Mouse (Mus musculus): ENCODE measurements at regions not wholly inside any gene's neighbourhood (a gene's known extent, or its start where the extent isn't known, plus 50 kb on each side); places are given as distances from the start of the nearest gene placed in this dataset.
A peak's percentile ranks its signal among the peaks of the same experiment; 100 is the strongest.

DNA sequence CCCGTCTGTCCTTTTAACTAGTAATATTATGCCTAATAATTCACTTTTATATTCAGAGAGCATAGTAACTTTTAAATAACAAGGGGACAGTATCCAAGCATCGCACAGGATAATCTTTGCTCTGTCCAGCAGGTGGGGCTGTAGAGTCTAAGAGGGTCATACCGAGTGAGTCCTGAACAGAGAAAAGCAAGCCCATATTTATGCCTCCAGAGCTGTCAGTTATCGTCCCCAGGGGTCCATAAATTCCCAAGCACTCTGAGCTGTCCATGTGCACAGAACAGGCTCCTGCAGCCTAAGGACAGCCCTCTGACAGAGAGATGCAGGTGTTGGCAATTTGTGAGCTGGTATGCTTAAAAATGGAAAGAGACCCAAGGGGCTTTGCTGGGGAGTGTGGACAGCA lies 124.0 kb downstream of the Icos start:
- WGBS, result 48% methylated on average over 4 of the region's 4 CpGs
- no peak for TF ChIP-seq POLR2A (IDR thresholded peaks at IDR 0.05; ENCODE audit: low read depth, low read length)
- 0 out of 2 replicates have a peak, but pooled peaks have one; percentile 4 for TF ChIP-seq CTCF (IDR thresholded peaks at IDR 0.05; ENCODE audit: extremely low read depth, insufficient read depth, insufficient read length, insufficient replicate concordance)
- no peaks in the 10 kb centered on the region for H3K36me3 ChIP-seq (ENCODE audit: control insufficient read depth, insufficient read depth, low read length)
- no peaks in the 10 kb centered on the region for H3K4me1 ChIP-seq (ENCODE audit: control insufficient read depth, insufficient read depth, insufficient read length)
- no peaks in the 10 kb centered on the region for H3K27me3 ChIP-seq (ENCODE audit: control insufficient read depth, insufficient read depth, low read length)
- no peak overlapping the region for H3K27ac ChIP-seq (ENCODE audit: insufficient read depth, low read length)
- H3K4me3 ChIP-seq (ENCODE audit: extremely low read depth, insufficient read depth, insufficient read length), result no peak overlapping the region
- DNase-seq (ENCODE audit: low read depth in 1 of 2, low spot score in 2 of 2), result peak in 1 of 2 experiments; percentile 18

DNA sequence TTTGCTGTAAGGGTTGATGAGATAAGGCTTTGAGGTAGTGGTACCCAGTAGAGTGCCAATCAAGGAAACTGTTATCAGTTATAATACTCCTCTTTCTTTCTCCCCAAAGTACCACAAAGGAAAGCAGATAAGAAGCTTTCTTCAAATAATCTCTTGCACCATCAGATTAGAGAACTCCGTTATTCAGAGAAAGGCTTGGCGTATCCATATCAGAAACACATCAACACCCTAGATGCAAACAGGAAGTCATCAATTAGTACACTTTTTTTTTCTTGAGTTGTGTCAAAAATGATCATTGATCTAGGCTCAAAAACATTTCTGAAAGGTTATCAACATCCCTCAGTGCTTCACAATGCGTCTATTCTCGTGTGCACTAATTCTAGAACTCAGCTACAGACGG lies 124.6 kb downstream of the Icos start:
- no peak for DNase-seq (ENCODE audit: low read depth in 1 of 2, low spot score in 2 of 2)
- 59% methylated on average over 5 of the region's 5 CpGs for WGBS
- no peak overlapping the region for H3K27ac ChIP-seq (ENCODE audit: insufficient read depth, low read length)
- H3K4me1 ChIP-seq (ENCODE audit: control insufficient read depth, insufficient read depth, insufficient read length), result no peaks in the 10 kb centered on the region
- H3K27me3 ChIP-seq (ENCODE audit: control insufficient read depth, insufficient read depth, low read length), result no peaks in the 10 kb centered on the region
- no peaks in the 10 kb centered on the region for H3K36me3 ChIP-seq (ENCODE audit: control insufficient read depth, insufficient read depth, low read length)
- TF ChIP-seq CTCF (IDR thresholded peaks at IDR 0.05; ENCODE audit: extremely low read depth, insufficient read depth, insufficient read length, insufficient replicate concordance) (no peak), POLR2A (IDR thresholded peaks at IDR 0.05; ENCODE audit: low read depth, low read length) (no peak)
- no peak overlapping the region for H3K4me3 ChIP-seq (ENCODE audit: extremely low read depth, insufficient read depth, insufficient read length)

- H3K27ac ChIP-seq (ENCODE audit: insufficient read depth, low read length), result no peak overlapping the region
- WGBS, result 91% methylated on average over 12 of the region's 12 CpGs
- no peaks in the 10 kb centered on the region for H3K36me3 ChIP-seq (ENCODE audit: control insufficient read depth, insufficient read depth, low read length)
- no peak overlapping the region for H3K4me3 ChIP-seq (ENCODE audit: extremely low read depth, insufficient read depth, insufficient read length)
- no peak for DNase-seq (ENCODE audit: low read depth in 1 of 2, low spot score in 2 of 2)
- no peaks in the 10 kb centered on the region for H3K4me1 ChIP-seq (ENCODE audit: control insufficient read depth, insufficient read depth, insufficient read length)
- no peaks in the 10 kb centered on the region for H3K27me3 ChIP-seq (ENCODE audit: control insufficient read depth, insufficient read depth, low read length)
- TF ChIP-seq POLR2A (IDR thresholded peaks at IDR 0.05; ENCODE audit: low read depth, low read length), result no peak
- no peak for TF ChIP-seq CTCF (IDR thresholded peaks at IDR 0.05; ENCODE audit: extremely low read depth, insufficient read depth, insufficient read length, insufficient replicate concordance)
Measured at GRCm38 (mm10) chr1:61103581-61103980, 125.9 kb downstream of the Icos start.

DNA sequence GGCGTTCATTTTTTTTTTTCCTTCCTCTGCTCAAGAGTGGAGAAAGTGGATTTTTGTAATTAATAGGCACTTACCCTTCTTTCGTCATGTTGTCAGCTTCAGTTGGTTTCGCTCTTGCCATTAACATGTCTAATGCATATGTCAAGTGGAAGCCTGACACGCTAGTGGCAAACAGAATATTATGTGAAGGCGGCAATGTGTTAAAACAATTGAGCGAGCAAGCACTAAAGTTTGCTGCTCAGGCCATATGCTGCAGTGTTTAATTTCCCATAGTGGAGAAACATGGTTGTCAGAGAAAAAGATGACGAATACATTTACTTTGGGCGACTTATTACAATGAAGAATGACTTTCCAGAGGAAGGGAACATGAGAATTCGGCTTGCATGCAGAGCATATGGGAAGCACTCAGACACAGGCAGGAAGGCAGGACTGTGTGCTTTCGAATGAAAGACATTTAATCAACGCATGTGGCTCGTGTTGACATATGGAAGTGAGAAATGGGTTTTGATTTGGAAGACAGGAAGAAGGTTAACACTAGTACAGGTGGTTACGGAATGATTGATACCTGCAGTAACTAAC lies 134.1 kb downstream of the Icos start:
- no peak for DNase-seq (ENCODE audit: low read depth in 1 of 2, low spot score in 2 of 2)
- Histone ChIP-seq H3K27me3 (ENCODE audit: control insufficient read depth, insufficient read depth, low read length) (no peaks in the 10 kb centered on the region), H3K36me3 (ENCODE audit: control insufficient read depth, insufficient read depth, low read length) (no peaks in the 10 kb centered on the region), H3K27ac (ENCODE audit: insufficient read depth, low read length) (no peak overlapping the region), H3K4me1 (ENCODE audit: control insufficient read depth, insufficient read depth, insufficient read length) (no peaks in the 10 kb centered on the region), H3K4me3 (ENCODE audit: extremely low read depth, insufficient read depth, insufficient read length) (no peak overlapping the region)
- no peak for TF ChIP-seq CTCF (IDR thresholded peaks at IDR 0.05; ENCODE audit: extremely low read depth, insufficient read depth, insufficient read length, insufficient replicate concordance)
- TF ChIP-seq POLR2A (IDR thresholded peaks at IDR 0.05; ENCODE audit: low read depth, low read length), result no peak
- 88% methylated on average over 13 of the region's 13 CpGs for WGBS

- no peak for DNase-seq (ENCODE audit: low read depth in 1 of 2, low spot score in 2 of 2)
- Histone ChIP-seq H3K27ac (ENCODE audit: insufficient read depth, low read length) (no peak overlapping the region), H3K4me1 (ENCODE audit: control insufficient read depth, insufficient read depth, insufficient read length) (no peaks in the 10 kb centered on the region), H3K27me3 (ENCODE audit: control insufficient read depth, insufficient read depth, low read length) (no peaks in the 10 kb centered on the region), H3K4me3 (ENCODE audit: extremely low read depth, insufficient read depth, insufficient read length) (no peak overlapping the region), H3K36me3 (ENCODE audit: control insufficient read depth, insufficient read depth, low read length) (no peaks in the 10 kb centered on the region)
- 81% methylated on average over 10 of the region's 10 CpGs for WGBS
- no peak for TF ChIP-seq POLR2A (IDR thresholded peaks at IDR 0.05; ENCODE audit: low read depth, low read length)
- no peak for TF ChIP-seq CTCF (IDR thresholded peaks at IDR 0.05; ENCODE audit: extremely low read depth, insufficient read depth, insufficient read length, insufficient replicate concordance)
Measured at GRCm38 (mm10) chr1:61117535-61117934, 139.8 kb downstream of the Icos start.

GRCm38 (mm10) chr1:61118071-61118470 lies 140.3 kb downstream of the Icos start:
- no peak overlapping the region for H3K27ac ChIP-seq (ENCODE audit: insufficient read depth, low read length)
- no peak overlapping the region for H3K4me3 ChIP-seq (ENCODE audit: extremely low read depth, insufficient read depth, insufficient read length)
- DNase-seq (ENCODE audit: low read depth in 1 of 2, low spot score in 2 of 2), result no peak
- no peaks in the 10 kb centered on the region for H3K4me1 ChIP-seq (ENCODE audit: control insufficient read depth, insufficient read depth, insufficient read length)
- no peaks in the 10 kb centered on the region for H3K36me3 ChIP-seq (ENCODE audit: control insufficient read depth, insufficient read depth, low read length)
- WGBS, result 87% methylated on average over 4 of the region's 4 CpGs
- no peak for TF ChIP-seq POLR2A (IDR thresholded peaks at IDR 0.05; ENCODE audit: low read depth, low read length)
- TF ChIP-seq CTCF (IDR thresholded peaks at IDR 0.05; ENCODE audit: extremely low read depth, insufficient read depth, insufficient read length, insufficient replicate concordance), result no peak
- no peaks in the 10 kb centered on the region for H3K27me3 ChIP-seq (ENCODE audit: control insufficient read depth, insufficient read depth, low read length)

GRCm38 (mm10) chr1:61121480-61121879 lies 143.8 kb downstream of the Icos start:
- no peak overlapping the region for H3K27ac ChIP-seq (ENCODE audit: insufficient read depth, low read length)
- WGBS, result 86% methylated on average over 4 of the region's 4 CpGs
- no peaks in the 10 kb centered on the region for H3K36me3 ChIP-seq (ENCODE audit: control insufficient read depth, insufficient read depth, low read length)
- H3K4me1 ChIP-seq (ENCODE audit: control insufficient read depth, insufficient read depth, insufficient read length), result no peaks in the 10 kb centered on the region
- H3K27me3 ChIP-seq (ENCODE audit: control insufficient read depth, insufficient read depth, low read length), result no peaks in the 10 kb centered on the region
- no peak for TF ChIP-seq POLR2A (IDR thresholded peaks at IDR 0.05; ENCODE audit: low read depth, low read length)
- TF ChIP-seq CTCF (IDR thresholded peaks at IDR 0.05; ENCODE audit: extremely low read depth, insufficient read depth, insufficient read length, insufficient replicate concordance), result no peak
- no peak overlapping the region for H3K4me3 ChIP-seq (ENCODE audit: extremely low read depth, insufficient read depth, insufficient read length)
- DNase-seq (ENCODE audit: low read depth in 1 of 2, low spot score in 2 of 2), result no peak
